Mouse (Mus musculus) testis, adult 2 months (tissue): ENCODE measurements around the gene Rnasek.

Experiments used
- CTCF ChIP-seq: fragments of 200-500 bp; IDR thresholded peaks from 2 replicates; pipeline ENCODE4 v1.5.1; 2012; ENCODE audit warnings: low read depth, mild to moderate bottlenecking, inconsistent platforms, low read length, moderate library complexity; ENCODE audit not compliant: control insufficient read depth, insufficient read depth, insufficient replicate concordance
- POLR2A ChIP-seq: fragments of 200-500 bp; IDR thresholded peaks from 2 replicates; pipeline ENCODE4 v1.6.1; 2012; ENCODE audit warnings: low read depth, mild to moderate bottlenecking, inconsistent platforms, low read length, moderate library complexity; ENCODE audit not compliant: control insufficient read depth

GRCm38 (mm10) chr11:70265819-70266218 is 26.2 kb upstream of the Rnasek start:
- TF ChIP-seq CTCF, result no peak
- TF ChIP-seq POLR2A, result no peak
